Mouse (Mus musculus): ENCODE data around the gene Fgf8.

Gene Fgf8

DNA sequence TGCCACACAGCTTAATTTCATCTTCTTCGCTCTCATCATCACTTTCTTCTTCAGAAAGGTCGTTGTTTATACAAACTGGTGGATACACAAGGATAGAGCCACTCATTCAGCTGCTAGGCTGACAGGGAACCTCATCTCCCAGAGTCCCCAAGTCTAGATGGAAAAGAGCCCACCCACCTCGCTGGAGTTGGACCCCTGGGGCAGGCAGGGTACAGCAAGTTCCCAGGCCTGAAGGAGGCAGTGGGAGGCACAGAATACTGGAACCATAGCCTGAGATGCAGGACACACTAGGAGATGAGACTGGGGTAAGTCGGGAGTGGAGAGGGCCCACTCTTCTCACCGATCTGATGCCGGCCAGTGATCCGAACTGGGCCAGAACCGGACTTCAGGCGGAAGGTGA is 5.5 kb upstream of the Fgf8 start:
- no peak for DNase-seq

DNA sequence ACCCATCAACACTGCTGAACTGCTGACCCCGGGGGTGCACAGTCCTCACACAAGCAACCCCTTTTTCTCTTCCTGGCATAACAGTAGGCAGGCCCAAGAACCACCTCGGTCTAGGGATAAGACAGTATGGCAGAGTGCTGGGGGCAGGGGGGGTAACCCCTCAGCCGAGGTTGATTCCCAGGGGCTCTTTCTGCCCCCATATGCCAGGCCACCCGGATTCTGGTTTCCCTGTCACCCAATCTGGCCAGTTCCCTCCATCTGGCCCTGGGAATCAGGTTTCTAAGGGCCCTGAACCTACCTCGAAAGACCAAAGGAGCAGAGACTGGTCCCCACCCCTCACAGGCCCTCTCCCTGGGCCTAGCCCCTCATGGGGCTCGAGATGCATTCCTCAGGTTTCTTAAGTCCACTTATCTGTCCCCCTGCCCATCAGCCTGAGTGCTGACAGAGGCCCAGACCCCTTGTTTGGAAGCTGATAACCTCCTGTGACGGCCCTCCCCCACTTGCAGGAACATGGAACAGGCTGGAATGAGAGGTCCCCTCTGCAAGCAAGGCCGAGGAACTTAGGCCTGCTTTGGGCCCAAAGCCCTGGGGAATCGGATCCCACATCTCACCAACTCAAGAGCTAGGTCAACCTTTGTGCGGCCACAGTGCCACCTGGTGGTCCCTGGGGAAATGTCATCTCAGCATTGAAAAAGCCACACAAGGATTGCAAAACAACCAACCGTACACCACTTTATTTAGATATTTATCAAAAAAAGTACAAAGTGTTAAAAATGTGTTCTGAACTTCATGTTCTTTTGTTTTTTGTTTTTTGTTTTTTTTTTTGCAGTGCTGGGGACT is 4.5 kb upstream of the Fgf8 start:
- DNase-seq = peak; percentile 83 to 88

DNA sequence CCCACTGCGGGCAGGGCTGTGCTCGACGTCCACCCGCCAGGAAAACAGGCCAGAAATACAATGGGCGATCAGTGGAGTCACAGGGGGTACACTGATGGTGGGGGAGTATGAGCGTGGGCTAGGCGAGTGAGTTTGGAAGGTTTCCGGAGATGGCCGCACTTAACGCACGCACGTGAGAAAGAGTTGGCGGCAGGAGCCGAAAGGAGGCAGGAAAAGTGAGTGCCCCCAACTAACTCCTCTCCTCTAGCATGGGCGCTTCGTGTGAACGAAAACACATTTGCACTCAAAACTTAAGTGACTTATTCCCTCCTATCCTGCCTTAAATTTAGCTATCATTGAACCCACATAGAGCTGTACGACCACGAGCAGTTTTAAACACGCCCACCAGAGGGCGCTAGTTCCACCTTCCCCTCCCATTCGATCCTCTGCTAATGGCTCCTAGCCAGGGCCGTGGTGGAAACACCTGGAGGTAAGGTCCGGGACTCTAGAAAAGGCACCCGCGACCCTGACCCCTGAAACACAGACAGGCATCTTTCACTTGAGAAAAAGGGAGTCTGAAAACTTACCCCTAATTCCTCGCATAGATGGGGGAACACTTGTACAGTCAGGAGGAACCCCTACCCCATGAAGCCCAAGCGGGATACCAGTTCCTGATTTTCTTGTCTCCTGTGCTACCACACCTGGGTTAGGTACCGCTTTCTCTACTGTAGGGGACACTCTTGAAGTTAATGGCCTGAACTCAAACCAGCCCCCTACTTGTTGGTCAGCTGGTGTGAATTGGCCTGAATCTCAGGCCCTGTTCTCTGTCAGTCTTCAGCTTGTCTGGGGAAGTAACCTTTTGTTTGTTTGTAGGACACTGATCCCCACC is 3.7 kb upstream of the Fgf8 start:
- DNase-seq = peak; percentile 77 to 80

DNA sequence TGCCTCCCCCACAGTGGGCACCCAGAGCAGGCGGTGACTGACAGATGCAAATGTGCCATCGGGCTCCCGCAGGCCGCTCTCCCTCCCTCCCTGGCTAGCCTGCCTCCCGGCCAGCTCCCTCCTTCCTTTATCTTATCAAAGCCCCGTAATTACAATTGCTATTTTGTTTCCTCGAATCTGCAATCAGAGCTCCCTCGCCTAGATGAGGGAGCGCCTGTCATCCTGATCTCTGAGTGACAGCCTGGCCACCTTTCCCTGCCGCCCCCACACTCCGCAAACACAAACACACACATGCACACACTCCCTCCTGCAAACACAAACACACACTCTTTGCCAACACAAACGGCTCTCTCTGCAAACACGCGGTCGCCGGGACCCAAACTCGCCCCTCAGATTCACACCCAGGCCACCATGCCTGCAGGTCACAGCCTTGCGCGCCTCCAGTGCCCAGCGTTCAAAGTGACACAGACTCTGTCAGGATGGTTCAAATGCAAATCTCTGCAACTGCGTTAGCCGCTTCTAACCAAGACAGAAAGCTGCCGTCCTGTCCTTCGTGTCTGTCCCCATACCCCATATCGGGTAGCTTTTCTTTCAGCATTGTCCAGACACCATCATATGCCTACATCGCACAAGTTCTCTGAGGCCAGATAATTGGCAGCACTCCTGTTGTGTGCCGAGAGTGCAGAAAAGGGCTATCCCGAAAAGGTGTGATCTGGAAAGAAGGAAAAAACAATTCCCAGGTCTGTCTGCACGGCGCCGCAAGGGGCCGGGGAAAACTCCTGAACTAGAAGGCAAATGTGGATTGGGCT is 2.8 kb upstream of the Fgf8 start:
- no peak for DNase-seq

DNA sequence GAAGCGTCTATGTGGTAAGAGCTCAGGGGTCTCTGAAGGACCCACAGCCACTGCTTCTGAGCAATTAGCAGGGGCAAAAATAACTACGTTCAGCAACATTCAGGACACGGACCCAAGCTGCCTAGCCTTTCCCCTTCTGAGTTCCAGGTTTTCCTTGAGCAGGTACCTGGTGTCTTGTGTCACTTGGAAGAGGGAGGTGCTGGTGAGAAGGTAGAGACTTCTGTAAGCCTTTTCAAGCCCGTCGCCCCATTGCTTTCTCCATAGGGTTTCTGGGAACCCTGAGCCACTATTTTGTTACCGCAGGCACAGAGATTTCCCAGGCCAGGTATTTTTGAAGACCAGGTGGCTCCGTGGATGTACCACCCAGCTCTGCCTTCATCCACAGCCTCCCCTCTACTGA is 904 bp upstream of the Fgf8 start:
- DNase-seq = no peak

DNA sequence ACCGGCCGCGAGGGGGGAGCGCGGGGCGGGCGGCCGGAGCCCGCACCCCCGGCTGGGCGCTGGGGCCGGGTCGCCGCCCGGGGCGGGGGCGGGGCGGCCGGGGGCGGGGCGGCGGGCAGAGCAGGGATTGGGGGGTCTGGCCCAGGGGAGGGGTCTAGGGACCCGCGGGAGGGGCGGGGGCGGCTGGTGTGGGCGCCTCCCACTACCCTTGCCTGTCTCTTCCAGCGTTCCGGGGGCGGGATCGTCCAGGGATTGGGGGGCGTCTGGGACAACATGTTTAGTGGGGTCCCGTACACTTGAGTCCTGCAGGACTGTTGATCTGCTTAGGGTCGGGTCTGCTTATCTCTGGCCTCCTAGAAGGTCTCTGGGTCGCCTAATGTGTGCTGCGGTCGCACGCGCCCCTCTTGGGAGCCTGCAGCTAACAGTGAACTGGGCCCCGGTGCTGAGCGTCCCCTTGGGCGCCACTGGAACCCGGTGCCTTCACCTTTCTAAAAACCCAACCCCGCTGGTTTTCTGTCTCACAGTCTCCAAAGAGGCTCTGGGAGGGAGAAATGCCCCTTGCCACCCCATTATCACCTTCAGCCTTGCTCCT is 365 bp upstream of the Fgf8 start:
- no peak for DNase-seq

DNA sequence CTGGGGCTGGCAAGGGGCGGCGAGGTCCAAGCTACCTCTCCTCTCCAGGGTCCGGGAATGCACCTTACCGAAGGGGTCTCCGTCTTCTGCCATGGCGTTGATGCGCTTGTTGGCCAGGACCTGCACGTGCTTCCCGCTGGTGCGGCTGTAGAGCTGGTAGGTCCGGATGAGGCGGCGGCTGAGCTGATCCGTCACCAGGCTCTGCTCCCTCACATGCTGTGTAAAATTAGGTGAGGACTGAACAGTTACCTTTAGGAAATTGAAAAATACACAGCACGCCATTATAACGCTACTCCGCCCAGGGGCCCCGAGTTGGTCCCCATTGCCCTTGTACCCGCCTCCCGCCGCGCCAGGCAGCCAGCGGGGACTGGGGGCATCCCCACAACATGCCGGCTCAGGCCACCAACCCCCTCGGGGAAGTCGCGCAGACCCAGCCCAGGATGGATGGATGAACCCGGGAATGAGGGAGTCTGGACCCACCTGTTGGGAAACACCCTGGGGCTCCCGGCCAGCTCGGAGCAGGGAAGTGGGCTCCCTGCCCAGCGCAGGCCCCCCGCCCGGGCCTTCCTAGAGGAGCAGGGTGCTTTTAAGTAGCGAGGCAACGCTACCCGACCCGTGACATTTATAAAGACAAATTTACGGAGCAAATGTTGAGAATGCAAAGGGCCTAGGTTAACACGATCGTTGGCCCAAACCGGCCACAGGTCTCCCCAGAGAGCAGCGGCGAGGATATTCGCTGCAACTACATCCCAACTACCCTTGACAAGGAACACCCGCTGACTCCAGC is 1.1 kb downstream of the Fgf8 start:
- DNase-seq = no peak

DNA sequence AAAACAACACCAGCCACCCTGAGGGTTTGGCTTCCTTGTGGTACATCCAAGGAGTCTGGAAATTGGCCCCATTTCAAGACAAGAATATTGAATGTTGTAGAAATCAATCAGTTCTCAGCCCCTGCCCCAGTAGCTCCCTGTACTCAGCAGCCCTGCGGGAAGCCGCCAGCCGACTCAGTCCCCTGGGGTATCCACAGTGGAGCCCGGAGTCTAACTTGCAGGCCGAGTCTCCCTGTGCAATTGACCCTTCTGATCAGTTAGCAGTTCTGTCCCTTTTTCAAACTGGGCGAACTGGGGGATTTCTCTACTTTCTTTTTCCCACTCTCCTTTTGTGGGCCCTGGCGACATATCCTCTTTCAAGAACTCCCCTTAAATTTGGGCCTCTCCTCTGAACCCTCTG is 1.9 kb downstream of the Fgf8 start:
- no peak for DNase-seq

DNA sequence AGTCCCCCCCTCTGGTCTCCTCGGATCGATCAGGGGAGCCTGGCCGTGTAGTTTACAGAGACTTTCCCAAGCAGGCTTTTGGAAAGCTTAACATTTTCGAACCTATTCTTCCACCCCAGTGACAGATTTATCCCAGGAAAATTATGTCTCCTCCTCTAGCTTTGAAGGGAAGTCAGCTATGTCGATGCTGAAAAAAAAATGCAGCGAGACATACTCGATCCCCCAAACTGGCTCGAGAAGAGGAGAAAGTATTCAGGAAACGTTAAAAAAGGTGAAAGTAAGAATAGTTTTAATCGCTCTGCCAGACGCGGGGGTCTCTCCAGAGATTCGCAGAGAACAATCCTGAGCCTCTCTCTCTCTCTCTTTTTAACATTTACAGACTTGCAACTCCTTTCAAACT is 2.5 kb downstream of the Fgf8 start:
- DNase-seq = no peak

DNA sequence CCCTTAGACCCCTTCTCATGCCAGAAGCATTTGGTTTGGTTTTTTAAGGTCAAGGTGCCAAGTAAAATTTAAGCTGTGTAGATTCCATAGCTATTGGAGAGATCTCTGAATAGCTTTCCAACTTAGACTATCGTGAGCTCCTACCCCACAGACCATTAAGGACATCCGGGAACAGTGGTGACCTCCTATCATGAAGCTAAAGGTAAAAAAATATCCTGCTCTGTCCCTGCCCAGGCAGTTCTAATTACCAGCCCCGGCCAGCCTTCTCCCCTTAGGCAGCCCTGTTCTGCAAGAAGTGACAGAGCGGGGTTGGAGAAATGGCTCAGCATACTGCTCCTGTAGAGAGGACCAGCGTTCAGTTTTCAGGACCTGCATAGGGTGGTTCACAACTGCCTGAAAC is 4.2 kb downstream of the Fgf8 start:
- DNase-seq = no peak

DNA sequence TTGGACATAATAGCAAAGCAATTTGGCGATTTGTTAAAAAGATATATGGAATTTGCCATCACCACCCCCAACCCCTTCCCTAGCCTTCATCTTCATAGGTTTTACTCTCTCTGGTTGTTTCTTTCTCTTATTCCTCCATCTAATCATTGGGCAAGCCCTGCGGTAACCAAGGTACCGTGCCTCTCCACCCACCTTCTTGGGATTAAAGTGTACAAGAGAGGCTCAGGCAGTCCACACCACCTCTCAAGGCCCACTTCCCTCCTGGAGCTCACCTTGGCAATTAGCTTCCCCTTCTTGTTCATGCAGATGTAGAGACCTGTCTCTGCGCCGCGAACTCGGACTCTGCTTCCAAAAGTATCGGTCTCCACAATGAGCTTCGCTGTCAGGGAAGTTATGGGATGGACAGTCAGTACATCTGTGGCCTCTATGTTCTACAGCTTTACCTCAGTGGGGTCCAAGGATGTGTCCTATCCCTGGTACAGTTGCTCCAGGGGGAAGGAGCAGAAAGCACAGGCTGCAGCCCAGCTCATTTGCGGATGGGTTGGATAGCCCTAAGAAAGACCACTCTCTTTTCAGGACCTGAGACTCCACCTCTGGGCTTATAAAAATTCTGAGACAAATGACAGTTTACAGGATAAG is 4.8 kb downstream of the Fgf8 start:
- DNase-seq = no peak

DNA sequence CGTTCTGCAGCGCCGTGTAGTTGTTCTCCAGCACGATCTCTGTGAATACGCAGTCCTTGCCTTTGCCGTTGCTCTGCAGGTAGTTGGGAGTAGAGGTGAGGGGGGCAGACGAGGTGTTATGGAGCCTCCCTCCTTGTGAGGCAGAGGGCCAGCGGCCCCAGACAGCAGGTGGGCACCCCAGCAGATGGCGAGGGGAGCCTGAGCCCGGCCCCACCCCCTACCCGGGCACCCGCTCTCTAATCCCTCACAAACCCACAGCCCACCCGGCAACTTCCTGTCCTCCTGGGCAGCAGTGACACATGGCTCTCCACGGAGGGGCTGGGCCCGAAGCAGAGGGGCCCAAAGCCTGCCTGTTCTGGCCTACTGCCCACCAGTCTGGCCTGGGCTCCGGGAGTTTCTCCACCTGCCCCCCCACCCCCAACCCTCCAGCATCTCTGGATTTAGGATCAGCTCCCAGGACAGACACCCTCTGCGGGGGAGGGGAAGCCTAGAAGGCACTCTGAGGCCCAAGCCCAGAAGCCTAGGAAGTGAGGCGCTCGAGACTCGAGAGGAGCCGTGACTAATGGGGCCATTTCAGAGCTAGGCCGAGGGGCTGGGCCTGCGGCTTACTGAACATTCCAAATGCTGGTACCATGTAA is 5.4 kb downstream of the Fgf8 start:
- DNase-seq = peak in 1 of 2 experiments; percentile 46

DNA sequence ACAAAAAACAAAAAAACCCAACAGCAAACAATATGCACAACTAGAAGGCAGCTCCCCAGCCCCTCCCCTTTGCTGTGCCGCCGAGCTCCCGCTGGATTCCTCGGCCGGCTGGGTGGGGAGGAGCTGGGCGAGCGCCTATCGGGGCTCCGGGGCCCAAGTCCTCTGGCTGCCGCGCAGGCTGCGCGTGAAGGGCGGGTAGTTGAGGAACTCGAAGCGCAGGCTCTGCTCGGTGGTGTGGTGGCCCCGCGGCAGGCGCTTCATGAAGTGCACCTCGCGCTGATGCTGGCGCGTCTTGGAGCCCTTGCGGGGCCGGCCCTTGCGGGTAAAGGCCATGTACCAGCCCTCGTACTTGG is 5.9 kb downstream of the Fgf8 start:
- DNase-seq = peak; percentile 62 to 71

DNA sequence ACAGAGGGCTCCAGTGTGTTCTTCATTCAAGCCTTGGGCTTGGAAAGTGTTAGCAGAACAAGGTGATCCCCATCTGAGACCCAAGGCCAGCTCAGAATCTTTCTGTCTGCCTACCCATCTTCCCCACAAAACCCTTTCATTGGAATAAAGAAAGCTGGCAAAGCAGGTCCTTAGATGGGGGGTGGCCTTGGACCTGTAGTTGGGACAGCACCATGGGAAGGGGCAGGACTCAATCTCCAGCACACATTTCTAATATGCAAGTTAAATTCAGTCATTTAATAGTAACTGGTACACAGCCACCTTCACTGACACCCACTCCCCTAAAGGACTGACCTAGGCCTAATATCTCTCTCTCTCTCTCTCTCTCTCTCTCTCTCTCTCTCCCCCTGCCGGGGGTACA is 6.5 kb downstream of the Fgf8 start:
- no peak for DNase-seq

DNA sequence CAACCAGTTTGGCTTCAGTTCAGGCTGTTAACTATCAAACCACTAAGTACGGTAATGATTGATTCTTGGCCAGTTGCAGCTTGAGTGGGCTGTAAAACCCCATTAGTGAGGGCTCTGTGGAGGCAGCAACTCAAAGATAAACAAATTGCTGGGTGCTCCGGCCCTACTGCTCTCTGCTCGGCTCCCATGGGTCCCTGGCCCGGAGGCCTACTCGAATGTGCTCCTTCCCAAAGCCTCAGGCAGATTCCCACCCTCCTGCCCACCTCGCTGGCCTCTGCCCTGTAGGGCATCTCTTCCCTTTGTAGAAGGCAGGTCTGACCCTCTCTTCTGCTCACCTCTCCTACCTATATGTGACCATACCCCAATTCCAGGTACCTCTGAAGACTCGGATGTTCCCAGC is 8.0 kb downstream of the Fgf8 start:
- no peak for DNase-seq

DNA sequence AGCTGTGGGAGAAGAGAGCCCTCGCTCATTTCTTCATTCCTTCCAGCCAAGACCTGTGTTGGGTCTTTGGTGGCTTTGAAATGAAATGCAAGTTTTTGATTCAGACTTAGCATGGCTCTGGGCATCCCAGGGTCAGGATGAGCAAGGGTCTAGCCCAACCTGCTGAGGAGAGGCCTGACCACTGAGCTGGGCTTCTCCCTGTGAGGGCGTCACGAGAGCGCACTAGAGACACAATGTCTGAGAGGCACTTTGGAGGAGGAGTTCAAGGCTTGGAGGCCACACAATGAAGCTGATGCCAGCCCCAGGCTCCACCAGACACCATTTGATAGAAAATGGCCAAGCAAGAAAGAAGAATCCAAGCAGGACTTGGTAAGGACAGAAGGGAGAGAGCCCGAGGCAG is 8.5 kb downstream of the Fgf8 start:
- no peak for DNase-seq

DNA sequence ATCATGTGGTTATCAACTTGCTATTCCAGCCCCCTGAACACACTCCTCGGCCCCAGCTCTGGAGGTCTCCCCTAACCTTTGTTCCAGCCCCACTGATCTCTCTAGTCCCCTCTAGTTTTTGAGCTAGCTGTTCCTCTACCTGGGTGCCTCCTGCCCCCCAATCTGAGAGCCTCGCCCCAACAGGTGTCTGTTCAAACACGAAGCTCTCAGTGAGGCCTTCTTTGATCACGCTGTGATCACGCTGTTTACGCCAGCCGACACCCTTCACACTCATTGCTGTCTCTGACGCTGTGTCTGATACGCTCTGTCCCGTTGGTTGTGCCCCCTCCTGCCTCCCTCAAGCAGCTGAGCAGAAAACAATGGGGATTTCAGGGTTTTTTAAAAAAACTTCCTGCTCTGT is 9.2 kb downstream of the Fgf8 start:
- DNase-seq = peak; percentile 44 to 70

DNA sequence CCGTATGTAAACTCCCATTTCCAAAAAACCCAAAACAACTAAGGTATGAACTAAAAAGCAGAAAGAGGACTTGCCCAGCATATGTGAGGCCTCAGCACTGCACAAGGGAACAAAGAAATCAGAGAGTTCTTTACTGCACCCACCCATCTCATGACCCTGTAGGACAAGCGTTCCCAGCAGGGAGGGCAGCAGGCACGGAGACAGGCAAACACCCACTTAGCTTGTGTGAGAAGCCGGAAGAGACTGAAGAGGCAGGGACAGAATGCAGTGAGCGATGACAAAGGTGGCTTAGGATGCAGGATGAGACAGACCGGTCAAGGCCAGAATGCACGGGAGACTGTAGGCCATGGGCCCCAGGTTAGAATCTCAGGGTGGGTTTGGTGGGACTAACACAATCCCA is 11.1 kb downstream of the Fgf8 start:
- no peak for DNase-seq

DNA sequence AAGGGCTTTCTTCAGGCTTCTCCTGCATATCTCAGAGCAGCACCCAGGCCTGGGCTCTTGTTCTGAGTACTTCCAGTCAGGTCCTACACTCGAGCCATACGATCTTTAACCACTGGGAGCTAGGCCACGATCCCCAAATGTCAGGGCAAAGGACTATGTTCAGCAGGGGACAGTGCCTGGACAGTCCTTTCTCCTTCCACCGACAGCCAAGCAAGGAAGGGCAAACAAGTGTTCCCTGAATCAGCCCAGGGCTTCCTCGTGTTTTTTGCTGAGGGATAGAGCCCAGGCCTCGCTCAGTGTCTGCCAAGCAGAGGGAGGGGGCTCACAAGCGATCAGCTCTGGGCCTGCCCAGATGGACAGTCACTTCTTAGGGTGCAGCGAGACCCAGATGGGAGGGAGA is 12.7 kb downstream of the Fgf8 start:
- DNase-seq = no peak

DNA sequence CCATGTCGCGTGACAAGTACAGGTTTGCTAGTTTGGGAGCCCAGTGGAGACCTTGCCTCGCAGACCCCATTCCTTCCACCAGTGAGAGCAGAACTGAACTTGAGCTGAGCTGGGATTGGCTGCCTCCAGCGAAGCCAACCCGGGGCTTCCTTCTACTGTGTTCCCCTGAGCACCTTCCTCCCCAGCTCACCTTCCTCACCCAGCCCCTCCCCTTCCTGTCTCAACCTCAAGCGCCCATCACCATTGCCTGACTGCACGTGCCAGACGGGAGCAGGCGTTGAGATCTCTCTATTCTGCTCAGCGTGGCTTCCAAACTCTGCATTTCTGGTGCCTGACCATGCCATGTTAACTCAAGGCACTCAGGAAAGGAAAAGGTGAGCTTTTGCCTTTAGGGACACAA is 15.5 kb downstream of the Fgf8 start:
- DNase-seq = peak; percentile 63 to 78

DNA sequence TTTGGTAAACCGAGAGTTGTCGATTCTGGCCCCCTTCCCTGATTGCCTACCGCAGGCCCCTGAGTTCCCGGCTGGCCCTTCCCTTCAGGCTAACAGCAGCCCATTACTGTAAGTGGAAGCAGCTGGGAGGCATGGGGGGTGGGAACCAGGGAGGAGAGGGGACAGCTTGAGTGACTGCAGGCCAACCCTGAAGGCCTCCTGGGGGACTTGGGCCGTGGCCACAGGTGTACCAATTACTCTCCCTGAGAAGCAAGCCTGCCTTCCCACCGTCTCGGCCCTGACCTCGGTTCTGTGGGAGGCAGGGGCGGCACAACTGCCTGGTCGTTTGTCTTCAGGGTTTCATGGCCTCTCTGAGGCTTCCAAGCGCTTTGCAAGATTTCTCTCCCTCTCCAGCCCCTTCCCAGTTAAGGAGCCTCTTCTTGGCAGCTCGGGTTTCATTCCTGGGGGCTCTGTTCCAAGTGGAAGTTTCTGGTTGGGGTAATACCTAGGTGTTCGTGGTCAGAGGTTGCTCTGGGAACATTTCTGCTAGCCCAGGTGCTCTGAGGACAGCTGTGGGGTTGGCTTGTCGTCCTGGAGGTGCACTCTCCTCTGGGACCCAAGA is 16.9 kb downstream of the Fgf8 start:
- DNase-seq = no peak
